Mouse (Mus musculus): ENCODE data around the gene Pde10a. TPM values are rescaled to one million over a fixed set of nuclear protein-coding genes. Genes with fewer than 3 reads are reported as not detected.
A peak's percentile ranks its signal among the peaks of the same experiment; 100 is the strongest.

The Pde10a gene
- polyA plus RNA-seq, 1 experiment: 0.34 TPM

GRCm38 (mm10) chr17:8523986-8524385 is 1.2 kb upstream of the Pde10a start:
- no peak for TF ChIP-seq CEBPB (IDR thresholded peaks at IDR 0.05; ENCODE audit: insufficient read depth, poor library complexity, severe bottlenecking)
- no peak for TF ChIP-seq E2F4 (IDR thresholded peaks at IDR 0.05; ENCODE audit: insufficient read depth)
- TF ChIP-seq MYOG (IDR thresholded peaks at IDR 0.05; ENCODE audit: control insufficient read depth in 1 of 3, insufficient read depth in 1 of 3, insufficient read length in 2 of 3, low read depth in 2 of 3): no peak
- no peak for TF ChIP-seq MAX (IDR thresholded peaks at IDR 0.05; ENCODE audit: low read depth)
- no peak for TF ChIP-seq MYOD1 (IDR thresholded peaks at IDR 0.05; ENCODE audit: control insufficient read depth in 1 of 3, insufficient read length in 2 of 3, low read depth in 2 of 3)
- no peak for TF ChIP-seq SRF (IDR thresholded peaks at IDR 0.05; ENCODE audit: control insufficient read depth, insufficient read length, low read depth)
- no peak for TF ChIP-seq POLR2A (IDR thresholded peaks at IDR 0.05; ENCODE audit: insufficient read length, low read depth)
- TF ChIP-seq TCF3 (IDR thresholded peaks at IDR 0.05; ENCODE audit: insufficient read length, low read depth): no peak
- no peak for TF ChIP-seq USF1 (IDR thresholded peaks at IDR 0.05; ENCODE audit: low read depth)
- no peak for TF ChIP-seq TCF12 (IDR thresholded peaks at IDR 0.05; ENCODE audit: insufficient read depth, poor library complexity, severe bottlenecking)
- TF ChIP-seq POLR2AphosphoS2 (IDR thresholded peaks at IDR 0.05; ENCODE audit: insufficient read length, low read depth): no peak
- no peak for TF ChIP-seq REST (IDR thresholded peaks at IDR 0.05; ENCODE audit: insufficient read depth, insufficient read length)
- Histone ChIP-seq H3K4me3 (no peak overlapping the region), H3ac (ENCODE audit: control insufficient read depth, insufficient read length) (no peak overlapping the region), H3K36me3 (ENCODE audit: control insufficient read depth, insufficient read depth) (no peaks in the 10 kb centered on the region), H3K79me2 (ENCODE audit: control insufficient read depth, insufficient read depth) (no peaks in the 10 kb centered on the region), H3K27me3 (ENCODE audit: control insufficient read depth, insufficient read depth, insufficient read length) (peaks cover 9% of the 10 kb centered on the region), H3K4me2 (ENCODE audit: low read depth) (peak overlapping the region; percentile 80)

GRCm38 (mm10) chr17:8524387-8525165 is 596 bp upstream of the Pde10a start:
- peak overlapping the region; percentile 80 for H3K4me2 ChIP-seq (ENCODE audit: low read depth)
- H3K36me3 ChIP-seq (ENCODE audit: control insufficient read depth, insufficient read depth): no peaks in the 10 kb centered on the region
- H3K27me3 ChIP-seq (ENCODE audit: control insufficient read depth, insufficient read depth, insufficient read length): peaks cover 9% of the 10 kb centered on the region
- H3K79me2 ChIP-seq (ENCODE audit: control insufficient read depth, insufficient read depth): no peaks in the 10 kb centered on the region
- no peak overlapping the region for H3K4me3 ChIP-seq
- TF ChIP-seq MAX (IDR thresholded peaks at IDR 0.05; ENCODE audit: low read depth): no peak
- TF ChIP-seq TCF3 (IDR thresholded peaks at IDR 0.05; ENCODE audit: insufficient read length, low read depth): no peak
- TF ChIP-seq TCF12 (IDR thresholded peaks at IDR 0.05; ENCODE audit: insufficient read depth, poor library complexity, severe bottlenecking): no peak
- TF ChIP-seq E2F4 (IDR thresholded peaks at IDR 0.05; ENCODE audit: insufficient read depth): no peak
- no peak for TF ChIP-seq USF1 (IDR thresholded peaks at IDR 0.05; ENCODE audit: low read depth)
- no peak for TF ChIP-seq POLR2A (IDR thresholded peaks at IDR 0.05; ENCODE audit: insufficient read length, low read depth)
- no peak for TF ChIP-seq CEBPB (IDR thresholded peaks at IDR 0.05; ENCODE audit: insufficient read depth, poor library complexity, severe bottlenecking)
- peak in 2 of 3 experiments; percentile 20 to 56 for TF ChIP-seq MYOG (IDR thresholded peaks at IDR 0.05; ENCODE audit: control insufficient read depth in 1 of 3, insufficient read depth in 1 of 3, insufficient read length in 2 of 3, low read depth in 2 of 3)
- peak in 2 of 3 experiments; percentile 42 to 44 for TF ChIP-seq MYOD1 (IDR thresholded peaks at IDR 0.05; ENCODE audit: control insufficient read depth in 1 of 3, insufficient read length in 2 of 3, low read depth in 2 of 3)
- TF ChIP-seq POLR2AphosphoS2 (IDR thresholded peaks at IDR 0.05; ENCODE audit: insufficient read length, low read depth): no peak
- TF ChIP-seq SRF (IDR thresholded peaks at IDR 0.05; ENCODE audit: control insufficient read depth, insufficient read length, low read depth): no peak
- no peak for TF ChIP-seq REST (IDR thresholded peaks at IDR 0.05; ENCODE audit: insufficient read depth, insufficient read length)
- H3ac ChIP-seq (ENCODE audit: control insufficient read depth, insufficient read length): no peak overlapping the region

DNA sequence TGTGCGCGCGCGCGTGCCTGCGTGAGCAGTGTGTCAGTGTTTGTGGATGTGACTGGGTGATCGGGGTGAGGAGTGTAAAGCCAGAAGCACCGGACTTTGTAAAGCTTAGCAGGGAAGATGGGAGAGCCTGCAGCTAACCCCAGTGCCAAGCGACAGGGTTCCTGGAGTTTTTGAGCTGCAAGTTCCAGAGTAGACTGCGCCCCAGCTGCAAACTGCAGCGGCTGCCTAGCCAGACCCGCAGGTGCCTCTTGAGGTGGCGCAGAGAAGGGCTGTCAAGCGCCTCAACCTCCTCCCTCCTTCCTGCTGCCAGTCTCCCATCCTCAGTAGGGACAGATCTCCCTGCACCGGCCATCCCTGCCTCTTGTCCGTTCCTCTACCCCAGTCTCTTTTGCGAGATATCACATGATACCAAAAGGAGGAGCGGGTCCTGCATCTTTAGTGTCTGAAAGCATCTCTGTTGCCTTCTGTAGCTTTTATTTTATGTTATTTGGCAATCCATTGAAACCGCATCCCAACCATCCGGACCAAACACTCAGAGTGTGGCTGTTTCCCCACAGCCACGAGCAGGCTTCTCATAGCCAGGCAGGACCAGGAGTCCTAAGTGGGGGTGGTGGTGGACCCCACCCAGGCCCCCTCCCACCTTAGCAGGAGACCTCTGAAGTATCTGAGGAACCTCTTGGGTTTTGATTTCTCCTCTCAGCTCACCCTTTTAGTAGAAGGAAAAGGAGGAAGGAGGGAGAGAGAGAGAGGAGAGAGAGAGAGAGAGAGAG is 984 bp downstream of the Pde10a start:
- Histone ChIP-seq H3K79me2 (ENCODE audit: control insufficient read depth, insufficient read depth) (no peaks in the 10 kb centered on the region), H3K36me3 (ENCODE audit: control insufficient read depth, insufficient read depth) (no peaks in the 10 kb centered on the region), H3K4me3 (no peak overlapping the region), H3ac (ENCODE audit: control insufficient read depth, insufficient read length) (no peak overlapping the region), H3K4me2 (ENCODE audit: low read depth) (peak overlapping the region; percentile 58), H3K27me3 (ENCODE audit: control insufficient read depth, insufficient read depth, insufficient read length) (peaks cover 9% of the 10 kb centered on the region)
- TF ChIP-seq TCF12 (IDR thresholded peaks at IDR 0.05; ENCODE audit: insufficient read depth, poor library complexity, severe bottlenecking) (no peak), E2F4 (IDR thresholded peaks at IDR 0.05; ENCODE audit: insufficient read depth) (no peak), TCF3 (IDR thresholded peaks at IDR 0.05; ENCODE audit: insufficient read length, low read depth) (no peak), SRF (IDR thresholded peaks at IDR 0.05; ENCODE audit: control insufficient read depth, insufficient read length, low read depth) (no peak), REST (IDR thresholded peaks at IDR 0.05; ENCODE audit: insufficient read depth, insufficient read length) (no peak), MYOD1 (IDR thresholded peaks at IDR 0.05; ENCODE audit: control insufficient read depth in 1 of 3, insufficient read length in 2 of 3, low read depth in 2 of 3) (no peak), MAX (IDR thresholded peaks at IDR 0.05; ENCODE audit: low read depth) (no peak)

GRCm38 (mm10) chr17:8526815-8527261 is 1.7 kb downstream of the Pde10a start:
- no peaks in the 10 kb centered on the region for H3K79me2 ChIP-seq (ENCODE audit: control insufficient read depth, insufficient read depth)
- peaks cover 9% of the 10 kb centered on the region for H3K27me3 ChIP-seq (ENCODE audit: control insufficient read depth, insufficient read depth, insufficient read length)

More at GRCm38 (mm10) chr17:8526815-8527261, 1.7 kb downstream of the Pde10a start:
- no peak overlapping the region for H3K4me3 ChIP-seq
- H3K36me3 ChIP-seq (ENCODE audit: control insufficient read depth, insufficient read depth): no peaks in the 10 kb centered on the region
- H3ac ChIP-seq (ENCODE audit: control insufficient read depth, insufficient read length): no peak overlapping the region
- no peak overlapping the region for H3K4me2 ChIP-seq (ENCODE audit: low read depth)
- TF ChIP-seq SRF (IDR thresholded peaks at IDR 0.05; ENCODE audit: control insufficient read depth, insufficient read length, low read depth) (no peak), MYOD1 (IDR thresholded peaks at IDR 0.05; ENCODE audit: control insufficient read depth in 1 of 3, insufficient read length in 2 of 3, low read depth in 2 of 3) (no peak), POLR2AphosphoS2 (IDR thresholded peaks at IDR 0.05; ENCODE audit: insufficient read length, low read depth) (no peak), USF1 (IDR thresholded peaks at IDR 0.05; ENCODE audit: low read depth) (no peak), E2F4 (IDR thresholded peaks at IDR 0.05; ENCODE audit: insufficient read depth) (no peak)

Data from myocyte (in vitro differentiated cells).